Mouse (Mus musculus): ENCODE measurements around the gene Gpr157.

The Gpr157 gene

DNA sequence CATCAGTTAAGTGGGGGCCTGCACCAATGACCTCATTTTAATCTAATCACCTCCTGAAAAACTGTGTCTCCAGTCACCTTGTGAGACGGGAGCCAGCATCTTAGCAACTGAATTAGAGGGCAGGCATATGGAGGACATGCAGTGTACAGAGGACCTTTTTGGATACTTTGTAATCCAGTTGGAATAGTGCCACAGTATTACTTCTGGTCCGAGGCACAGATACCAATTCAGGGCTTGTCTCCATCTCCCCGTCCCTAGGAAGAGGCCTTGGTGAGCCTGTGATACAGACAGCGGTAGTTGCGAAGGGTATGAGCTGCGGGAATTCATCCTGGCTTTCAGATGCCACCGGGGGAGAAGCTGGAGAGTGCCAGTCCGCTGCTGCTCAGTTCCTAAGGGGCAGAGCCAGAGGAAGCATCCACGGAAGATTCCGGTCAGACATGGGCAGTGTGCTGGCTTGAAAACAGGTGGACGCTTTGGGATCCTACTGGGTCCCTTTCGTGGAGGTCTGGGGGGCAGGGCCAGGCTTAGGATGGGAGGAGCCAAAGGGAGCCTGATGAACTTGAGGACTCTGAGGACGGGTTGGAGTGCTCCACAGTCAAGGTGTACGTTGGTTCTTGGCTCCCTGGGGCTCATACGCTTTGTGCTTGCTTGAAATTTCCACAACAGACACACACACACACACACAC, 14.6 kb upstream of the Gpr157 start:
- DNase-seq = no peak

DNA sequence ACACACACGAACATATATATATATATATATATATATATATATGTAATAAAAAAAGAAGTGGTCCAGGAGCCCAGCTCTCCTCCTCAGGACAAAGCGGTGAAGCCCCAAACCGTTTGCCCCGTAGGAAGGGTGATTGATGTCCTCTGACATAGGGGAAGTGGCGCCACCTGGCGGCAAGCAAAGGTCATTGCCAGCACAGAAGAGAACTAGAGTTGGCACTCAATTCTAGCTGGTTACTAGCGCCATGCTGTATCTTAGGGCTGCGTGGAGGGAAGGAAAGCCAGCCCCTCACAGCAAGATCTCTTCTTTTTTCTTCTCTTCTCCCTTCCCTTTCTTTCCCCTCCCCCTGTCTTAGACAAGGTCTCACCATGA, 14.1 kb upstream of the Gpr157 start:
- no peak for DNase-seq

DNA sequence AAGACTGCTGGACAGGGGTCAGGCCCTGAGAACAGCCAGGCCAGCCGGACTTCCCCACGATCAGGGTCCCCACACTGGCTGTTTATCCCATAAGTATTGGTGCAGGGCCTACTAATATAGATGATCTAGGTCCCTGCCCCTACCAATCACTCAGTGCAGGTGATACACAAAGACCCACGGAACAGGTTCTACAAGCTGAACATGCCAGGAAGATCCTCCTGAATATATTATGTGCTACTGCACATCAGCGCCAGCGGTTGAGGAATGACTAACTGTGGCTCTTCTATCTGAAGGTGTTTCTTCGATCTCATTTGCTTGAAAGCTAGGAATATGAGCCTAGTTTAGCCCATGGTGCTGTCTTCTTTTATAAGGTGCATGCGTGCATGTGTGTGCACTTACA, 11.8 kb upstream of the Gpr157 start:
- no peak for DNase-seq

DNA sequence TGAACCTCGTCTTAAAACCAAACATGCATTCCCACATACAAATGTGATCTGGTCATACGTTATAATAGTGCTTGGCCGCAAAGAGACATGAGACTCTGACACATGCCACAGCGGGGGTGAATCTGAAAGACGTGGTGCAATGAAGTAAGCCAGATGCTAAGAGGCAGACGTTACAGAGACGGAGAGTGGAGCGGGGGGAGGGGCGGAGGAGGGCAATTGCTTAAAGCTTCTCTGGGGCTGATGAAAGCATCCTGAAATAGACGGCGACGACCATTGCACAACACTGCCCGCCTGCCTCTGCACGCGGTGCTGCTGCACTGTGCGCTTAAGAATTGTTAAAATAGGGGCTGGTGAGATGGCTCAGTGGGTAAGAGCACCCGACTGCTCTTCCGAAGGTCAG, 11.0 kb upstream of the Gpr157 start:
- no peak for DNase-seq

DNA sequence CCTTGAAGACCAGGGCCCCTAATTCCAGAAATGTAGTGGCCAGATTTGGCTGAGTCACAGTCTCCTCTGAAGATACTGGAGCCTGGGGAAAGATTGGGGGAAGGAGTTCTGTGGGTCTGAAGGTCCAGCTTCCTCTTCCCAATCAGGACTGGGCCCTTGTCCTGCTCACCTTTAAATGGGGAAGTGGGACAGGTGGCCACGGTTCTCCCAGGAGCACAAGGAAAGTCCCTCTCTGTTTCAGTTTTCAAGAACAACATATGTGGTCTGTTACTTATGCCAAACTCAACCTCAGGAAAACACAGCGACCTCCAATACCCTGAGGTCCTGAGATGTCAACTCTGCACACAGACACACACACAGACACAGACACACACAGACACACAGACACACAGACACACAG, 8.5 kb upstream of the Gpr157 start:
- no peak for DNase-seq

DNA sequence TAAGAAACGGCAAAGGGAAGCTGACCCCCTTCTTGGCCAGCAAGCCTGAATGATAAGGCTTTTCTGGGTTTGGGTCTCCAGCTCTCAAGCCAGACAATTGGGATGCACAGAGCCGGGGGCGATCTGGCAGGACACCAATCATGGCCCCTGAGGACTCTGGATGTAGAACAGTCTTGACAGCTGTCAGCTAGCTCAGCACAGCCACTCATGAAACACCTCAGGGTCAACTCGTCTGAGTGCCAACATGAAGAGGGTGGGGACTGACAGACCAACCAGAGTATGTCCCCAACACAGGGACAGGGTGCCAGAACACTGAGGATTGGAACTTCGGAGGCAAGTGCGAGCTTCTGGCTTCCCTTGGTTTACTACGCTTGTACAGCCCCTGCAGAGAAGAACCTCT, 7.9 kb upstream of the Gpr157 start:
- no peak for DNase-seq

DNA sequence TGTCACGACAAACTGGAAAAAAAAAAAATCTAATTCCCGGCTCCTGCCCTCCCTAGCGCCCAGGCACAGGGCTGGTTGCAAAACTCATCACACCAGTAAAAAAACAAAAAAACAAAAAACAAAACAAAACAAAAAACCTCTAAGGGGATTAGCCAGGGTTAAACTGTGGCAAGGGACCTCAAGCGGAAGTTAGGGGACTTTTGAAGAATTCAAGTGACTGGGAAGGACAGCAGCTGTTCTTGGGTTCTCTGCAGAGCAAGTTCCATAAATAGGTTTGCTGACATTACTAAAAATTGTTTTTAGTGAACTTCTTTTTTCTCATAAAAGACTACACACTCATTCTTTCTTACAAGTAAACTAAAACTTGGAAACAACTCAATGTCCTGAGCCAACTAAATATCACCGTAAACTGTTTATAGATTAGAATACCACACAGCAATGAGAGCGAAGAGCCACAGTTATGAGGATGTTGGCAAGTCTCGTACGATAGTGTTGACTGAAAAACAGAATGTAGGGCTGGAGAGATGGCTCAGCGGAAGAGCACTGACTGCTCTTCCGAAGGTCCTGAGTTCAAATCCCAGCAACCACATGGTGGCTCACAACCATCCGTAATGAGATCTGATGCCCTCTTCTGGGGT, 6.7 kb upstream of the Gpr157 start:
- no peak for DNase-seq

DNA sequence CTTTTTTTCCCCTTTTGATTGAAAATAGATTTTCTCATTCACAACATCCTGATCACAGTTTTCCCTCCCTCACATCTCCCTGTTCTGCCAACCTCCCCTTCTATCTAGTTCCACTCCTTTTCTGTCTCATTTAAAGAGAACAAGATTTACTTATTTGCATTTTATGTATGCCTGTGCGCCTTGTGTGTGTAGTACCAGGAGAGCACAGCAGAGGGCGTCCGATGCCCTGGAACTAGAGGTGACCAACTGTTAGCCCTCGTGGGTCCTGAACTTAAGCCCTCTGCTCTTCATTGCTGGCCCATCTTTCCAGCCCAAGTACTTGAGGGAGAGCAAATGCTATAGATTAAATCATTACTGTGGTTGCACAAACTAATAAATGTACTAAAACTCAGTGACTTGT, 1.8 kb upstream of the Gpr157 start:
- DNase-seq = no peak

DNA sequence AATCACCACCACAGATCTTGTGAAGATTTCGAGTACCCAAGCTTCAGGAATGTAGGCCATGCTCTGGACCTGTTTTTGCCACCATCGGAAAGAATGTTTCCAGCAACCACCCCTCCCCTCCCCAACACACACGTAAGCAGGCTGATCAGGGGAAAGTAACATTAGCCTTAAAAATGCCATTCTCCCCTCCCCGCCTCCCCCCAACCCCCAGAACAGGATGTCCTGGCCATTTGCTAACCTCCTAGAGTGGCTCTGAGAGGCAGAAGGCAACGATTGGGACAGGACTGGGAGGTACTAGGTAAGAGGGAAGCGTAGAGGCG, 364 bp upstream of the Gpr157 start:
- no peak for DNase-seq

DNA sequence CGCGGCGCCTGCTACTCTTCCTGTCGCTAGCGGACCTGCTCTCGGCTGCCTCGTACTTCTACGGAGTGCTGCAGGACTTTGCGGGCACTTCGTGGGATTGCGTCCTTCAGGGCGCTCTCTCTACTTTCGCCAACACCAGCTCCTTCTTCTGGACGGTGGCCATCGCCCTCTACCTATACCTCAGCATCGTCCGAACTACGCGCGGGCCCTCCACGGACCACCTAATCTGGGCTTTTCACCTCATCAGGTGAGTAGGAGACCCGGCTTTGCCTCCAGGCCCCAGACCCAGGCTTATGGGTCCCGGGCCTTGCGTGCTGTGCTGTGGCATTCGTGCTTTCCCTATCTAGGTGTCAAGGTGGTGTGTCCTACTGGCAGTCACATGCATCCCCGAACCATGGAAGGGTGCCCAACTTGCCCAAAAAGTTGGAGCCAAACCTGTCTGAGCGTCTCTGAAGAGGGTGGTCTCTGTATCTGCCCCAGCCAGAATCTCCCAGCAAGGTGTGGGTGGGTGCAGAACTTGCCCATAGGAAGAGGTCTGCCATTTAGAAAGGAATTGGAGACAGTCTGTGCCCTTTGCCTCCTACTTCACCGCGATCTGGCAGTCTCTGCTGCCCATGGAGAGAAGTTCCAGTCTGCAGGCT, 845 bp downstream of the Gpr157 start:
- DNase-seq = no peak

DNA sequence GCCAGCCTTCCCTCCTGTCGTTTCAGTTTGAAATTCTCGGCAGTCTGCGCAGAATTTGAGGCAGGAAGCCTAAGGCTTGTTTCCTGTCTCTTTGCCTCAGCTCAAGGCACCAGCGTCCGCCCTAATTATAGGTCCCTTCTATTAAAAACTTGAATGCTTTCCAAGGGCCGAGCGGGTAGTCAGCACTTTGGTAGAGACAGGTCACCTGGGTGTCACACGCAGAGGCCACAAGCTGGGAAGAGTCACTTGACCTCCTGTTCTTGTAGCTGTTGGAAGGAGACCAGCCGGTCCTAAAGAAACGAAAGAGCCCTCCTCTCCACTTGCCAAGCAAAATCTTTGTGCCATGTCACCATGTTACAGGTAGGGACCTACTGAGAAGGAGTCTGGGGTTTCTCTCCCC, 2.0 kb downstream of the Gpr157 start:
- peak in 1 of 2 experiments; percentile 23 for DNase-seq

DNA sequence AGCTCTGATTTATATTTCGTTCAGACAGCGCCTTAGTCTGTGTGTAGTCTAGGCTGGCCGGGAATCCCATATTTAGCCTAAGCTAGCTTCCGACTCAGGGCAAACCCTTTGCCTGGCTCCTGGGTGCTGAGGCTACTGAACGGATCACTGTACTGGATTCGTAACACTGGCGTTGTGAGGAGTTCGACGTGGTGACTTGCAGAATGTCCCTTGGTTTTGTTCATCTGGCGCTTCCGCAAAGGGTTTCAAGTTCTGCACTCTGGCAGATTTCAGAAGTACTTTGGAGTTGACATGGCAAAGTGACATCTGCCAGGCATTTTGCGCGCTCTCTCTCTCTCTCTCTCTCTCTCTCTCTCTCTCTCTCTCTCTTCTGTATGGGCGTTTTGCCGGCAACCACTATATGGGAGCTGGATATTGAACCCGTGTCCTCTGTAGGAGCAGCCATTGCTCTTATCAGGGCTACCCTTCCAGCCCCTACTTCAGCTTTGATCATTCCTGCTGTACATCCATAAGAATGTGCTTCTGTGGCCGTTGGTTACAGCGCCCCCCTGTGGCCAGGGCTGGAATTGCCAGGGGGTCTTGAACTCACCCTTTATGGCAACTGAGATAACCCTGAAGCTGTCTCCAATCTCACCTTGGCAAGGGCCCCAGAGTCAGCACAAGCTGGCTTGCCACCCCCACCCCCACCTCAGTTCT, 4.9 kb downstream of the Gpr157 start:
- DNase-seq = peak in 1 of 2 experiments; percentile 33

DNA sequence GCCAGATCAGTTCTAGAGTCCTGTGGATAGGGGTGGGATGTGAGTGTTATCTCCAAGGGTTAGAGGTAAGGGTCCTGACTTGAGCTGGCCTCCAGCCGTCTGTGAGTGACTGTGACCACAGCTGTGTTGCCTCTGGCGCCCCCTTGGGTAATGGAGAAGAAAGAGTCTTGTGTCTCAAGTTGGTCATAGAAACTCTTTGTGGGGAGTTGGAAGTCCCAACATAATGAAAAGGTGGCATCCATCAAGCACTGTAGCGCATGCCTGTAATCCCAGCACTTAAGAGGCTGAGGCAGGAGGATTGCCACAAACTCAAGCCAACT, 5.4 kb downstream of the Gpr157 start:
- no peak for DNase-seq

DNA sequence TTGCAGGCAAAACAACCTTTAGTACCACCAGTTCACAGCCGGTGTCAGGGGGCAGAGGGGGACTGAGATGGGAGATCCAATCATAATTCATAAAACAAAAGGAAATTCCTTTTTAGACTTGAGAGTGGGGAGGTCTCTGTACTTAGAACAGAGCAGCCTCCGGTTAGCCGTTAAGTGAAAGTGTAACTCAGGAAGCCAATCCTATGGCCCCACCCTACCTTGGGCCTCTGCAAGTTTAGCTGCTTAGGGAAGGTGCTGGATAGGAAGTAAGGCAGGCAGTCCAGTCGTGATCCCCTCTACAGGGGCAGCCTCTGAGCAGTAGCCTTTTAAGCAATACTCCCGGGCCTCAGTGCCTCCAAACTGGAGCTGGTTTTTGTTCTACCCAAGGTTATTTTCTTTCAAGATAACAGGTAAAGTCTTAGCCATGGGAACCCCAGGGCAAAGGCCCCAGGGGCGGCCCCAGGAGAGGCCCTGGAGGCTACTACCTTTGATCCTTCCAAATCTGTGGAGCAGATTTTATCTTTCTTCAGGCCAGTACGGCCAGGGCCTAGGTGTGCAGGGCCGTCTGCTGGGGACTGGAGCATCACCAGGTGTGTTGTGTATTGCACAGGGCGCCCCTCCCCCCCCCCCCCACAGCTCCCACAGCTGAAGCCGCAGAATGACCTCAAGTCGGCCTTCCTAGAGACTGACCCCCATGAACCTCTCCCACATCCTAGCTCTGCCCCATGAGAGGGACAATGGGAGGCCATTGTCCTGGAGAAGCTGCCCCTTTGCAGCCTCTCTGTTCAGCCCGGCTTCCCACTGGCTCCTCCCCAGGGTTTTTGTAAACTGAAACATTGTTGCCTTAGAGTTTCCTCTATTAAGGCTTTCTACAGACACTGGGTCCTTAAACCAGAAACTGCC, 6.6 kb downstream of the Gpr157 start:
- no peak for DNase-seq

DNA sequence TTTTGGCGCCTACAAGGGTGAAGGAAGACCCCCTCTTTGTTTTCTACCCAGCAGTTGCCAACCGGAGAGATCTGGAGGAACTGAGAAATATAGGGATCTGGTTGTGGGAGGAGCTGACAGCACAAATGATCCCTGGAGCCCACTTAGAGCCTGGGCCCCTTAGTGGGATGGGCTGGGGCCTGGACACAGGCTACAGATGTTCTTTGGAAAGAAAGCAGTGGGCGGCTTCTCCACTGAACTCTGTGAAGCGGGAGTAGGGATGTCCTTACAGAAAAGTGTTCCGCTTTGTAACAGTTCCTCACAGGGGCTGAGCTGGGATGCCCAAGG, 7.3 kb downstream of the Gpr157 start:
- no peak for DNase-seq

DNA sequence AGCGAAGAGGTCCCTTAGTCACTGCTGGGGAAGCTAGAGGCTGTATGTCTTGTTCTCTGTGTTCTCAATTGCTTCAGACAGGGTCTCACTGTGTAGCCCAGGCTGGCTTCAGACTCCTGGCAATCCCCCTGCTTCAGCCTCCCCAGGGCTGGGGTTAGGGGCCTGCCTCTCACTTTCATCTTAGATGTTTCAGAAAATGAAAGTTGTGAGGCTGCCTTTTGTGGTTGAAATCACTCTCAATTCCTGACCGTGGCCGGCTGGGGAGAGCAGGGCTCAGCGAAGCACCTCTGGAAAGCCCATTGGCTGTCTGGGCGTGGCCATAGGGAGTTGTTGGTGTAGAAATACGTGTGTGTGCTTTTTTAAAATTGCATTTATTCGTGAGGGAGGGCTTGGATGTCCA, 9.1 kb downstream of the Gpr157 start:
- DNase-seq = no peak

DNA sequence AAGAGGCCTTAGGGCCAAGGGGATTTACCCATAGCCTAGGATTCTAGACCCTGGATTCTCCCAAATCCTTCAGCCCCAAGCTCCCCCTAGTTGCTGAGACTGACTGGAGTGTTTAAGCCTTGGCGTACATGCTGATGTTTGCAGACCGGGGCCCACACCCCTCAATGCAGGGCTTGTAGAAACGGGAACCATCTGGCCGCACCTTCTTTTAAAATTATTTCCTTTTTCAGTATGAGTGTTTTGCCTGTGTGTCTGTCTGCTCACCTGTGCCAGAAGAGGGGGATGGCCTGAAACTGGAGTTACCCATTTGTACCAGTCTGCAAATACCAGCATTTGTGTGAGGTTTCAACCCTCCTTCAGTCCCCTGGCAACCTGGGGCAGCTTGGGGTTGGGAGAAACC, 10.7 kb downstream of the Gpr157 start:
- no peak for DNase-seq

DNA sequence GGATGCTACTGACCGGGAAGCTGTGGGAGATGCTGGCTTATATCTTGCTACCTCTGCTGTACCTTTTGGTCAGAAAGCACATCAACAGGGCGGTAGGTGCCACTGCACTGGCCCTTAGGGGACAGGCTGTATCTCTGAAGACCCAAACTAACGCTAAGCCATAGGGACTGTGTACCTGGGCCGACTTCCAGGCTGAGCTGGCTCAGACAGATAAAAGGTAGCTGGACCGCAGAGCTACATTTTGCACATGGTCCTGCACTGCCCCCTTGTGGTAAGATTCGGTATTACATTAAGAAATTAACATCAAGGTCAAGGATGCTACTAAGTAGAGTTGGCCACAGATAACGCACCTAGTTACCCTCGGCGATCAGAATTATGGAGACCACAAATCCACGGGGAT, 11.7 kb downstream of the Gpr157 start:
- peak; percentile 58 to 64 for DNase-seq

DNA sequence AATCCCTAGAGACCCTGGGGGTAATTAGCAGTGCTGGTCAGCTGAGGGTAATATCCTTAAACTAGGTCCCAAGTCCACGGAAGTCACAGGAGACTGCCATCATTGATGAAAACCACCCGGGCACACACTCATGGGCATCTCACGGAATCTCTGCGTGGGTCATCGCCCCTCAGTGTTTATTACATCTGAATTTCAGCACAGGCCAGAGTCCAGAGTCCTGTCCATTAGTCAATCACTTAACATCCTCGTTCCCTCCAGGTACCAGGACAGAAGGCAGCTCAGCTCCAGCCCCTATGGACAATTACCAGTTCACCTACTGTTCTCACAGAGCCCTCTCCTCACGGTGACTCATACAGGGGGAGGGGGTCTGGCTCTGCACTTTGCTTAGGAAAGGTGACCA, 15.7 kb downstream of the Gpr157 start:
- DNase-seq = no peak

DNA sequence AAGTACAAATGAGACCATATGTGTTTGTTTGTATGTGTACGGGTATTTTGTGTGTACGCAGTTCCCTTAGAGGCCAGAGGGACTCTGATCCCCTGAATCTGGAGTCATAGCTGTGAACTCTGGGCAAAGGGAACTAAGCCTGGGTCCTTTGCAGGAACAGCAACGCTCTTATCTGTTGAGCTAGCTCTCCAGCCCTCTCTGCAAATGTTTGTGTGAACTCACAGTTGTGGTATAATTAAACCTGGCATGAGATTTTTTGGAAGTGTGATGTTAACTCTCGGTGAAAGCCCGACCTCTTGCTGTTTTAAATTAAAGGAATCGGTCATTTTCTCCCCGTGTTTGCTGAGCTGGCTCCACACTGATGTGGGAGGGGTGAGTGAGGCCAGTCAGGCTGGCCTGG, 18.5 kb downstream of the Gpr157 start:
- DNase-seq = no peak

DNA sequence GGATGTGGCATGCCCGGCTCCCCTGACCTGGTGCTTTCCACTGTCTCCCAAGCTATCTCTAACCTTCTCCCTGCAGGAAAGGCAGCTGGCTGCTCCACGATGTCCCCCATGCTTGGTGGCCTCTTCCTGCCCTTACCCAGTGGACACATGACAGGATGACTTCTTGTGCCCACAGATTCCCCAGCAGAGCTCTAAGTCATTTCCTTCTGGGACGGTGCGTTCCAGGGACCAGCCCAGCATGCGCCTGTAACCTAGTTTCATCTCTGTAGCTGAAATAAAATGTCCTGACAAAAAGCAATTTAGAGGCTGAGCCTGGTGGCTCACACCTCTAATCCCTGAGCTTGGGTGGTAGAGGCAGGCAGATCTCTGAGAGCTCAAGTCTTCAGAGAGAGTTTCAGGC, 19.5 kb downstream of the Gpr157 start:
- DNase-seq = no peak

DNA sequence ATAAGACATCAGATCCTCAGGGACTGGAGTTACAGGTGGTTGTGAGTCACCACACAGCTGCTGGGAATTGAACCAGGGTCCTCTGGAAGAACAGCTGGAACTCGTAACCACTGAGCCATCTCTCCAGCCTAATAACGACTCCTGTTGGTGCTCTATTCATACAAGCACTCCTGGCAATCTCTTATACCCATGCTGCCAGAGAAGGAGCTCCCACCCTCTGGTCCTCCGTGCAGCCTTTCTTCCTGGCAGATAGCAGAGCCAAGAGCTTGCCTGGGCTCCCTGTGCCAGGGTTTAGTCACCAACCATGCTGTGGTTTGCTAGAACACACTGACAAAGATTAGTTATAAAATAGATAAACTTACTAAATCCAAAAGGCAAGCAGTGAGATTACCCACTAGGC, 22.5 kb downstream of the Gpr157 start:
- DNase-seq = no peak

DNA sequence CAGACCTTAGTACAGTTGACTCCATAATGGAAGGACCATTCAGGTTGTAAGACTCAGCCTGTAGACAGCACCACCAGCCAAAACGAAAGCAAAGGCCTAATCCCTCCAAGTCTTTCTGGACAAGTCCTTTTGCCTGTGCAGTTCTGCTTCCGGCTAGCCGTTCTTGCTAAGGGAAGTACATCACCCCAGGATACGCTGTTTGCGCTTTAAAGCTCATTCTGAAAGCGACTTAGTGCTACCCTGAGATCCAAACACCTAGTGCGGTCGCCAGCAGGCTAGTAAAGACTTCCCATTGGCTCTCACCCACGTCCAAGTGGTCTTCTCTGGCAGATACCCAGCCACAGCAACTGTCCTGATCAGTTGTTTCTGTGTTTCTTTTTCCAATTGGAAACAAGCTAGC, 23.2 kb downstream of the Gpr157 start:
- DNase-seq = no peak

DNA sequence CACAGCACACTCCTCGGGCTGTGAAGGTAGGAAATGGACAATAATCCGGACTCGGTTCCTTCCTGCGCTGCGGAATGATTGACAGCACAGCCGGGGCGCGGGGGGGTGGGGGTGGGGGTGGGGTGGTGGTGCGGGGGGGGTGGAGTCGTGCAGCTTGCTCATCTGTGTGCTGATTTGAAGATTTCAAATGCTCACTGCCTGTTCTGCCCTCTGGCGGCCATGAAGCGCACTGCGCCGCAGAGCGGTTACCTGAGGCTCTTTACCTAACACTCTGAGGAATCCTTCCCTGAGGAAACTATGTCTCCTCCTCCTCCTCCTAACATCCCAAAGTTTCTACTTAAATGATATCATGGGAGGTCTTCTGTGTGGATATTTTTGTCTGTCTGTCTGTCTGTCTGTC, 25.7 kb downstream of the Gpr157 start:
- peak; percentile 65 to 86 for DNase-seq

Measured in kidney, adult 8-10 months (tissue).